Mouse (Mus musculus): Measurements from ENCODE around the gene Tmem132d. TPM values are rescaled to one million over a fixed set of nuclear protein-coding genes. Genes with fewer than 3 reads are reported as not detected.
A peak's percentile ranks its signal among the peaks of the same experiment; 100 is the strongest.

The Tmem132d gene
- total RNA-seq, 2 experiments from 2014 or later, result 0.03 TPM; not detected in 1

GRCm38 (mm10) chr5:128389665-128390064 is 43.2 kb downstream of the Tmem132d start:
- H3K4me3 ChIP-seq, result no peak overlapping the region
- H3K27ac ChIP-seq, result no peak overlapping the region
- intact Hi-C loops (cut with DNase I), result no loop called here
- peak; percentile 30; the same call in 1 of the 2 replicates for TF ChIP-seq CTCF (IDR thresholded peaks at IDR 0.05)
- DNase-seq, result no peak

- TF ChIP-seq CTCF (IDR thresholded peaks at IDR 0.05), result no peak
- DNase-seq, result no peak
- Histone ChIP-seq H3K4me3 (no peak overlapping the region), H3K27ac (no peak overlapping the region)
- intact Hi-C loops (cut with DNase I), result no loop called here
Observed at GRCm38 (mm10) chr5:128388358-128389141, 44.3 kb downstream of the Tmem132d start.

GRCm38 (mm10) chr5:128369814-128370213 is 63.1 kb downstream of the Tmem132d start:
- intact Hi-C loops (cut with DNase I), result no loop called here
- no peak overlapping the region for H3K27ac ChIP-seq
- H3K4me3 ChIP-seq, result no peak overlapping the region
- no peak for DNase-seq
- TF ChIP-seq CTCF (IDR thresholded peaks at IDR 0.05), result no peak

GRCm38 (mm10) chr5:128369111-128369510 is 63.8 kb downstream of the Tmem132d start:
- no peak for DNase-seq
- TF ChIP-seq CTCF (IDR thresholded peaks at IDR 0.05), result no peak
- intact Hi-C loops (cut with DNase I), result no loop called here
- no peak overlapping the region for H3K27ac ChIP-seq
- H3K4me3 ChIP-seq, result no peak overlapping the region

- Histone ChIP-seq H3K4me3 (no peak overlapping the region), H3K27ac (no peak overlapping the region)
- intact Hi-C loops (cut with DNase I), result no loop called here
- no peak for TF ChIP-seq CTCF (IDR thresholded peaks at IDR 0.05)
- no peak for DNase-seq
Observed at GRCm38 (mm10) chr5:128365261-128365985, 67.5 kb downstream of the Tmem132d start.

- Histone ChIP-seq H3K4me3 (no peak overlapping the region), H3K27ac (no peak overlapping the region)
- DNase-seq, result no peak
- no peak for TF ChIP-seq CTCF (IDR thresholded peaks at IDR 0.05)
- intact Hi-C loops (cut with DNase I), result no loop called here
Observed at GRCm38 (mm10) chr5:128360946-128361675, 71.8 kb downstream of the Tmem132d start.

- TF ChIP-seq CTCF (IDR thresholded peaks at IDR 0.05), result no peak
- intact Hi-C loops (cut with DNase I), result no loop called here
- no peak for DNase-seq
- Histone ChIP-seq H3K4me3 (no peak overlapping the region), H3K27ac (no peak overlapping the region)
Observed at GRCm38 (mm10) chr5:128348835-128349234, 84.0 kb downstream of the Tmem132d start.

GRCm38 (mm10) chr5:128336841-128337240 is 96.0 kb downstream of the Tmem132d start:
- no peak overlapping the region for H3K4me3 ChIP-seq
- H3K27ac ChIP-seq, result no peak overlapping the region
- DNase-seq, result no peak
- intact Hi-C loops (cut with DNase I), result no loop called here
- no peak for TF ChIP-seq CTCF (IDR thresholded peaks at IDR 0.05)

GRCm38 (mm10) chr5:128332766-128333165 is 100.1 kb downstream of the Tmem132d start:
- Histone ChIP-seq H3K4me3 (no peak overlapping the region), H3K27ac (no peak overlapping the region)
- intact Hi-C loops (cut with DNase I), result no loop called here
- no peak for DNase-seq
- TF ChIP-seq CTCF (IDR thresholded peaks at IDR 0.05), result no peak

GRCm38 (mm10) chr5:128330351-128330750 is 102.5 kb downstream of the Tmem132d start:
- no peak overlapping the region for H3K4me3 ChIP-seq
- intact Hi-C loops (cut with DNase I), result no loop called here
- H3K27ac ChIP-seq, result no peak overlapping the region
- no peak for DNase-seq
- no peak for TF ChIP-seq CTCF (IDR thresholded peaks at IDR 0.05)

- intact Hi-C loops (cut with DNase I), result no loop called here
- DNase-seq, result no peak
- no peak for TF ChIP-seq CTCF (IDR thresholded peaks at IDR 0.05)
- no peak overlapping the region for H3K27ac ChIP-seq
- H3K4me3 ChIP-seq, result no peak overlapping the region
Observed at GRCm38 (mm10) chr5:128302387-128302786, 130.5 kb downstream of the Tmem132d start.

- intact Hi-C loops (cut with DNase I), result no loop called here
- no peak for DNase-seq
- Histone ChIP-seq H3K4me3 (no peak overlapping the region), H3K27ac (no peak overlapping the region)
- no peak for TF ChIP-seq CTCF (IDR thresholded peaks at IDR 0.05)
Observed at GRCm38 (mm10) chr5:128291191-128291590, 141.7 kb downstream of the Tmem132d start.

- no peak for TF ChIP-seq CTCF (IDR thresholded peaks at IDR 0.05)
- intact Hi-C loops (cut with DNase I), result no loop called here
- DNase-seq, result no peak
- Histone ChIP-seq H3K27ac (no peak overlapping the region), H3K4me3 (no peak overlapping the region)
Observed at GRCm38 (mm10) chr5:128273255-128273654, 159.6 kb downstream of the Tmem132d start.
